Mouse (Mus musculus) monocyte, adult 2 months (primary cell): ENCODE measurements around the gene Txnrd2.
A peak's percentile ranks its signal among the peaks of the same experiment; 100 is the strongest.

Experiments used
- DNase-seq, 2 experiments: peaks; one replicate each; pipeline ENCODE4 v3.0.0; 2022; ENCODE audit warnings: low spot score in 2 of 2, low read depth in 1 of 2

Gene Txnrd2

DNA sequence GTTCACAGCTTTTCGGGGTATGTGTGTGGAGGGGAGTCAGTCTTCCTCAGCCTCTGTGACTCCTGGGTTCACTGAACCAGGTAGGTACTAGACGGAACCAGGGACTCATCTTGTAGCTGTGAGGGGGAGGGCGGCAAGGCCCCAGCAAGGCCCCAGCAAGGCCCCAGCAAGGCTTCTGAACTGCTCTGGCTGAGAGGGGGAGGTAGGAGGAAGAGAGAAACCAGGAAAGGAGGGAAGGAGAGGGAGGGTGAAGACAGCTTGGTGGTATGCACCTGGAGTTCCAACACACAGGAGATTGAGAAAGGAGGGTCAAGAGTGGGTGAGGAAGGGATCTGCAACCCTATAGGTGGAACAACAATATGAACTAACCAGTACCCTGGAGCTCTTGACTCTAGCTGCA is 9.3 kb upstream of the Txnrd2 start:
- DNase-seq, result no peak

DNA sequence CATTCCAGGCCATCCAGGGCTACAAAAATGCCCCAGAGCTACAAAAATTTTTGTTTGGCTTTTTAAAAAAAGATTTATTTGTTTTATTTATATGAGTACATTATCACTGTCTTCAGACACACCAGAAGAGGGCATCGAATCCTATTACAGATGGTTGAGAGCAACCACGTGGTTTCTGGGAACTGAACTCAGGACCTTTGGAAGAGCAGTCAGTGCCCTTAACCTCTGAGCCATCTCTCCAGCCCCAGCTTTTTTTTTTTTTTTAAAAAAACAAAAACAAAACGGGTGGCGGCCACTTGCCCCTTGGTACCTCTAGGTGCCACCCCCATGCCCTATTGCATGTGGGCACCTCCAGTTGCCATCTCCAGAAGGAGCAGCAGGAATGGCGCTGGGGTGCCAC is 8.7 kb upstream of the Txnrd2 start:
- no peak for DNase-seq

DNA sequence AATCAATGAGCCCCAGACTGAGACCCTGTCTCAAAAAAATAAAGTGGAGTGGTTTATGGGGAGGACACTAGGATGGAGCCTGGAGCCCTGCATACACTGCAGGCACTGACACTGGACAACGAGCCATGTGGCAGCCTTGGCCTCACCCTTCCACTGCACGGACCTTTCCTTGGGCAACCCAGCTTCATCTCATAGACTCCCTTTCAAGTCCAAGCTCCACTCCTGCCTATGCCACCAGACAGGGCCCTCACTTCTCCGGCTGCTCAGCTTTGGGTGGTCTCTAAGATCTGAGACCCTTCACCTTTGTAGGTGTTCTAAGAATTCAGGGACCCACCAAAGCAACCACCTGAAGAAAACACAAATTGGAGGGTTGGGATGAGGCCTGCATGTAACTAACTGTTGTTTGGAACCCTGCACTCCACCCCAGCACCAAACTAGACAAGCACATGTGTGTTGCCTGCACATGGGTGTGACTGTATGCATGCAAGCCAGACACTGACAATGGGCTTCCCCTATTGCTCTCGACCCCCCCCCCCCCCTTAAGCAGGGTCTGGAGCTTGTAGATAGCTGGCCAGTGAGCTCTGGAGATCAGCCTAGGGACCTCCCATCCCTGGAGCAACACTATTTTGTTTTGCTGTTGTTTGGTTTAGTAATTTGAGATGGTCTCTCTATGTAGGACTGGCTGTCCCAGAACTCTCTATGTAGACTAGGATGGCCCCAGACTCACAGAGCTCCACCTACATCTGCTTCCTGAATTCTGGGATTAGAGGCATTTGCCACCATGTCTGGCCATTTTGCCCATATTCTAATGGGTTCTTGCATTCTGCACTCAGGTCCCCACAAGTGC is 7.2 kb upstream of the Txnrd2 start:
- DNase-seq, result no peak

DNA sequence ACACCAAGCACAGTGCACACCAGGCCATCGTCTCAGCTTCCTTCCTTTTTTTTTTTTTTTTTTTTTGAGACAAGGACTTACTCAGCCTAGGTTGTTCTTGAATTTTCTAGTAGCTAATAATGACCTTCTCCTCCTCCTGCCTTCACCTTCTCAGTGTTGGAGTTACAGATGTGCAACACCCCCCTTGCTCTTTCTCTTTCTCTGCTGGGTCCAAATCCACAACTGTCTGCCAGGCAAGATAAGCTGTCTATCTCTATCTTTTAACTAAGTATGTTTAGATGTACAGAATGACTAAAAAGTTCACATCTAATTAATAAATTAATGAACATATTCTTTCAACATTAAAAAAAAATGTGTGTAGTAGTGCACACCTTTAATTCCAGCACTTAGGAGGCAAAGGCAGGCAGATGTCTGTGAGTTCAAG is 6.6 kb upstream of the Txnrd2 start:
- DNase-seq, result no peak

DNA sequence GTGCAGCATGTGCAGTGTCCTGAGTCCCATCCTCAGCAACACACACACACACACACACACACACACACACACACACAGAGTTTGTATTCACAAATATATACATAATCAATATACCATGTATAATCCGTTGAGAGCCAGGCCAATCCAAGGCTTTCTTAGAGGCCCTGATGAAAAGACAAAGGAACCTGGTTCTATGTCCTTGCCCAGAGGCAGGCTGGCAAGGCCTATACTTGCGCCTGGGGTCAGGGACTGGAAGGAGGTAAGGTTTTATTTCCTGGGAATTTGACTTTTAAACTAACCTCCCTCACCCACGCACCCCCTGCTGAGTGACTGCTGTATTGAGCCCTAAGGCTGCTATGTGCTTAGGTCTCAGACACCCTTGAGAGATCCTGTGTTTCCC is 5.6 kb upstream of the Txnrd2 start:
- no peak for DNase-seq

DNA sequence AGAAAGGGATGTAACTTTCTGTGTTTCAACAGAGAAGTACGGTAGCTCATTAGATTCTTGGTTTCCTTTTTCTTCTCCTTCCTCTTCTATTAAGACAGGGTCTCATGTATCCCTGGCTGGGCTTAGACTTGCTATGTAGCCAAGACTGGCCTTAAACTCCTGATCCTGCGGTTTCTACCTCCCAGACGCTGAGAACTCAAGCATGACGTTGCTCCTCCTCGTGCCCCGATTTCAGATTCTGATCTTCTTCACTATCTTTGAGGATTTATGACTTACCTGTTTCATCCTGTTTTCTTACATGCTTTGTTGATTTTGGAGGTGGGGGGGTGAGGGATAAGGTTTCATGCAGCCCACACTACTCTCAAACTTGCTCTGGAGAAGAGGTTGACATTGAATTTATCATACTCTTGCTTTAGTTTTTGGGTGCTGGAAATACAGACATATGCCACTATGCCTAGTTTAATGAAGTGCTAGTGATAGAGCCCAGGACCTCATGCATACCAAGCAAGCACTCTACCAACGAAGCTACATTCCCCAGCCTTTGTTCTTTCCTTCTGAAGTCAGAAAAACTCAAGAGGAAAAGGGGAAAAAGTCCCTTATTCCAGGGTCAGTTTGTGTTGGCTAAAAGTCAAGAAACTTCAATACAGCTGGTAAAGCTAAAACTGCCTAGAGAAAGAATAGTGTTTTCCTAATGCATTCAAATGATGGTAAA is 2.8 kb upstream of the Txnrd2 start:
- no peak for DNase-seq

DNA sequence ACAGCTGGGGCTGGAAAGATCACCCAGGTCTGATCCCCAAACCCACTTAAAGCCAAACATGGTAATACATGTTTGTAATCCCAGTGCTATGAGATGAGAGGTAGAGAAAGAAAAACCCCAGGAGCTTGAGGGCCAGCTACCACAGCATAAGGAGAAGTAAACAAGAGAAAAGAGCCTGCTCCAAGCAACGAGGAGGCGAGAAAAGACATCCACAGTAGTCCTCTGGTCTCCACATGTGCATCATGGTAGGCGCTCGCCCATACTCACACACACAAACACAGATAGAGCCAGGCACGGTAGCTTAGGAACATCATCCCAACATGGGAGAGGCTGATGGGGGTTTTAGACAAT is 2.3 kb upstream of the Txnrd2 start:
- no peak for DNase-seq

DNA sequence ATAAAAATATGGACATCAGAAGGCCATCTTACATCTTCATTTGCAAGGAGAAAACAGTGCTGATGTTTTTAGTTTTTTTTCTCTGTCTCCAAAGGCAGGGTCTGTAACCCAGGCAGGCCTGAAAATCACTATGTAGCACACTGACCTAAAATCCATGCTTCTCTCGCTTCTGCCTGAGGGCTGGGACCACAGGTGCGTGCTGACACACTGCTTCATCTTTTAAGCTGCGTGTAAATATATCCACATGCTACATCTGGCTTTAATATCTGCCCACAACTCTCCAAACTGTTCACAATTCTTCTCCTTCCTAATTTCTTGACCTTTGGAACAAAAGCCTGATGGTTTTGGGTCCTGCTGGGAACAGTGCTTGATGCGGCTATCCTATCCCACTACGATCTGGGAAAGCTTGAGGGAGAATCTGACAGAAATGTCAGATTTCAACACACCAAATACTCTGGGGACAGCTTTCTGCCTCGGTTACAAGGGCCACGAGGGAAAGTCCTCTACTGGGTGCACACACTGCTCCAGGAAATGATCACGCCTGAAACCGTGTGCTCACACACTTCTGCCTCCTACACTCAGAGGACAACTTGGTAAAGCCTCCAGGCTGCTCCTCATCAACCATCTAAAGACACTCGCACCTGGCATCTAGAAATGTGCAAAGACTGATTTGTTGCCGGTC is 1.7 kb upstream of the Txnrd2 start:
- DNase-seq, result no peak

DNA sequence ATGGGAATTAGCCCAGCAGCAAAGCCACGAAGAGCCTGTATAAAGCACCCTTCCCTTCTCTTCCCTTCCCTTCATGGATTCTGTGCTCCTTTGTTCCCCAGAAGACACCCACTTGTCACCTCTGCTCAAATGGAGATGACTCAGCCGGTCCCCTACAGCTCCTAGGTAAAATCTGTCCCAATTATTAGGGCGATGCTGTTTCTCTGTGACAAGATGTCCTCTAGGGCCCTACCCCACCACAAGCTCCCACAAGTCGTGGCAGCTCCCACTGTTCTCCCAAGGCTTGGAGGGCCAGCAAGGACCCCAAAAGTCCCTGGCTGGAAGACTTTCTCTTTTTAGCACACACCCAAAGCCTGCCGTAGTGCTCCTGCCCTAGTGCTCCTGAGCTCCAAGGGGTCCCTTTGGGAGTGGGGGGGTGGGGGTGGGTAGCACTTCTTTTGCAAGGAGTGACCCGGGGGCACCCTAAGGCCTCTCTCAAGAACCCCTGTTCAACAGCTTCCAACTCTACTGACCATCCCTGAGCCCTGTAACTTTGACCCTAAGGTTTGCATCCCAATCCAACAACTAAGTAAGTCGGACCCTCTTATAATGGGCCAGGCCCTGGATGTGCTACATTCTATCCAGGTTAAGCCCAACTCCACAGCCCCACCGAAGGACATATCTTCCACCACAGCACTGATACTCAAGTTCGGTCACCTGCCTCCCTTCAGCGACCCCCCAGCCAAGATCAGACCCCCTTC is 539 bp upstream of the Txnrd2 start:
- no peak for DNase-seq

DNA sequence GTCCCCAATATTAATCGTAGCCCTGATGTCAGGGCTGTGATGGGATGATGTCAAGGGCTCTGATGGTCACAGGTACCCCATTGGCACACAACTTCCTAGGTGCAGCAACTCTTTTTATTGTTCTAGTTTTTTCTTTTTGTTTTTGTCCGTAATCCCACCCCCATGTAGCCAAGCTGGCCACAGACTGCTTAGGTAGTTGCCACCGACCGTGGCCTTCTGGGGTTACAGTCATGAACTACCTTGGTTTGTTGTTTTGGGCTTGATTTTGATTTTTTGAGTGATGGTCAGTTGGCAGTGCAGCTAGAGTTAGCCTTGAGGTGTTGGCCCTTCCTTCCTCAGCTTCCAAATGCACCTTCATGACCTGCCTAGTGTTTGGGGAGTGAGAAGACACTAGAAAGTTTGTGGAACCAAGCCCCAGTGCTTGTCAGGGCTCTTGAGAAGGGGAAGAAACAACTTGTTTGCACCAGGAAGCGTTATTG is 657 bp downstream of the Txnrd2 start, which contains the start of gene Comt:
Gene Comt, minus strand, starts transcription at position 51 of the 479 bp plus-strand sequence.
- no peak for DNase-seq

DNA sequence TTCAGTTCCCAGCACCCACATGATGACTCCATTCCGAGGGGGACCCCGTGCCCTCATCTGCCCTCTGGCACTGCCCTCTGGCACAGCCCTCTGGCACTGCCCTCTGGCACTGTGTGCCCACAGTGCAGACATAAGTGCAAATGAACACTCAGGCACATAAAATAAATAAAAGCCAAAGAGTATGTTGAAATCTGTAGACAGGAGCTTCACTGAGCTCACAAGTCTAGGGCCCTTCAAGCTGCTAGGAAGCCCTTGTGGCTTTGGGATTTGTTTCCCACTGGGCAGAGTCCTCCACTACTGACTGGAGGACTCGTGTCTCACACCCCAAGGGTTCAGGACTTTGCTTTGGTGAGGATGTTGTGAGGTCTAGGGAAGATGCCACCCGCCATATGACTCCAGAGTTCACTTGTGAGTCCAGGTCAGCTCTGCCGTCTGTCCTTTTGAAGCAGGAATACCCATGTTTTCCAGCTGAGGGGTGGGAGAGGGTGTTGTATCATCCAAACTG is 1.9 kb downstream of the Txnrd2 start:
- DNase-seq, result no peak

DNA sequence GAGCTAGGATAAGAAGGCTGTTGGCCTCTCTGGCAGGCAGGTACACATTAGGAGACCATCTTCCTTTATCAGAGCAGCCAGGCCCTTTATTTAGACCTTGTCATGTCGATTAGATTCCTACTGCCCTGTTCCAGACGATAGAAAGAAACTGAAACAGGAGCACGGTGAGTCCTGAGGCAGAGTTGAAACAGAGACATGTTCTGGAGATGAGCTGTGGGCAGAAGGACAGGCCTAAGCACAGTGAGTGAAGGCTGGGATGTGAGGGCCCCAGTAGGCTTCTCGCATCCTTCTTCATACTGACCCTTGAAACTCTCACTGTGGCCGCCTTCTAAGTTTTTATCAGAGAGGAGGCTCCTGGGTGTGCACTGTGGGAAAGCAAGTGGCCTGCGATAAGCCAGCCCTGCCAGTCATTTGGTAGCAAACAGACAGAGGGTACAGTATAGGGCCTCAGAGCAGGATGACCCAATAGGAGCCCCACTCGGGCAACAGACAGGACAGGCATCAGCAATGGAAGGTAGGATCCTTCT is 2.4 kb downstream of the Txnrd2 start:
- no peak for DNase-seq

DNA sequence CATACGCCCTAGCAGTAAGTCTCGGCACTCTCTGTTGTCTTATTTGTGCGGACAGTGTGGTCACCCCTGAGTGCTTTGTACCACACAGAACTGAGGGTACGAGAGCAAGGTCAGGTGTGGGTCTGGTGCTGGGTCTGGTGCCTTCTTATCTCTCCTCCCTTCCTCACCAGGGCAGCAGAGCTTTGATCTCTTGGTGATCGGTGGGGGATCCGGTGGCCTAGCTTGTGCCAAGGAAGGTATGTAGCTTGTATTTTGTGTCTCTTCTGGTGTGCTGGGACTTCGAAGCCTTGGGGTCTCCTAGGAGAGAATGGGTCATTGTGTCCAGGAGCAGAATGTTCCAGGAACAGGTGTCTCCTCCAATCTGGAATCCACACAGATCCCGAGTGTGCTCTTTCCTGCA is 3.5 kb downstream of the Txnrd2 start:
- DNase-seq, result no peak

DNA sequence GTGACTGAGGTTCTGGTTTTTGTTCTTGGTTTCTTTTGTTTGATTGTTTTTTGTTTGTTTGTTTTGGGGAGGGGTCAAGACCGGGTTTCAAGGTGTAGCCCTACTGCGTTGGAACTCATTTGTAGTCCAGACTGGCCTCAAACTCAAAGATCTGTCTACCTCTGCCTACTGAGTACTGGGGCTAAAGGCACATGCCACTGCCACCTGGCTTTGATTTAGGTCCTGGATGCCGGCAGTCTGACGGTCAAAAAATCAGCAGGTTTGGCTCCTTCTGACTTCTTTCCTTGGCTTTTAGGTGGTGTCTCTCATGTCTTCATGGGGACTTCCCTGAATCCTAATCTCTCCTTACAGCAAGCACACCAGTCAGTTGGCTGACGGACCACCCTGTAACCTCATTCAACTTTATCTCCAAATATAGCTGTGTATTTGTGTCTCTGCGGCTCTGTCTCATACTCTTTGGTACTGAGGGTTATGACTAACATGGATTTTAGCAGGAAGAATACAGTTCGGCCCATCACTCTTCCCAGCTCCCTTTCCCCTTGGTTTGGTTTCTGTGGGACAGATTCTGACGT is 4.5 kb downstream of the Txnrd2 start:
- DNase-seq, result no peak

DNA sequence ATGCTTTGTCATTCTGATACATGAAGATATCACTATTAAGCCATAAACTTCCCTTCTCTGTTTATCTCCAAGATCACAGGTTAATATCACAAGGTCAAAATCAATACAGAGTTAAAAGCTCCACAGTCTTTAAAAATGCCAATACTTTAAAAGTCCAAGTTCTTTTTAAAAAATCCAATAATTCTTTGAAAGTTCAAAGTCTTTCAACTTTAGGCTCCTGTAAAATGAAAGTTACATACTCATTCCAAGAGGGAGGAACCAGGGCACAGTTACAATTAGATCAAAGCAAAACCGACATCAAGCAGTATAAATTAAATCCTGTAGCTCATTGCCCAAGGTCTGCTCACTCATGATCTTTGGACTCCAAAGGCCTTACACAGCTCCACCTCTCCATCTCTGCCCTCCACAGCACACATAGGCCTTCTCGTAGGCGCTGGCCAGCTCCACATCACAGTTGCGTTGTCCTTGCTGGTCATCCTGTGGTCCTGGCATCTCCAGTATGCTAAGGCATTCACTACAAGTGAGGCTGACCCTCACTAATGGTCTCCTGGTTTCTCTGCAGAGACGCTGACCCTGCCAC is 7.2 kb downstream of the Txnrd2 start:
- no peak for DNase-seq

DNA sequence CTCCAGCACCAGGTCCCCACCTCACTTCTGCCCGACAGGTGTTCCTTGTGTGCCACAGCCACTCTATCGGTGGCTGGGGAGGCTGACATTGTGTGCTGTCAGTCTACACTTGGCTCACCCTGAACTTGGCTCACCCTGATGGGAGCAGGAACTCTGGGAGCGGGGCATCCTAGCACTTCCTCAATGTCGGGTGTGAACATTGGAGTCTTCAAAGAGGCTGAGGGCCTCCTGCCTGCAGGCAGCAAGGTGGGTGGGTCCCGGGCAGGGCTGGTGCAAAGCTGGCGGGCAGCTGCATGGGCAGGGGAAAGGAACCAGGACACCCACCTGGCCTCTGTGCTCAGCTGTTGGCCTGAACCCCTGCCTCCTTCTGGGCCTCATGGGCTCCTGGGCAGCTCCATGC is 9.9 kb downstream of the Txnrd2 start:
- no peak for DNase-seq

DNA sequence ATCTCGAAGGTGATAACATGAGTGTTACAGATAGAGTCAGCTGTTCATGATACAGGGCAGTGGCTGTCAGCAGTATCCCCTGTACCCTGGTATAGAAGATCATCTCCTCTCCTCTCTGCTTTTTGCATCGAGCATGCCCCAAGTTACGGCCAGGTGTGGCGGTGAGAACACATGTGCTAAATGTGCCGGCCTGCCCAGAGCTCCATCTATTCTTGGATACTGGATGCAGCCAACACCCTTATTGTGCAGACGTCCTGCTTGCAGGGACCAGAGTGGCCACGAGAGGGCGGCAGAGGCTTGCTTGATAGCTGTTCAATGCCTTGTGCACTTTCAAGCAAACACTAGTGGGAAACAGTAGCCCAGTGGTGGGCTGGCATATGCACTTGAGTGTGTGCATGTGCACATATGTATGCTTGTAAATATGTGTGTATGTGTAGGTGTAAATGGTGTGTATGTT is 17.2 kb downstream of the Txnrd2 start:
- peak; percentile 48 to 72 for DNase-seq

DNA sequence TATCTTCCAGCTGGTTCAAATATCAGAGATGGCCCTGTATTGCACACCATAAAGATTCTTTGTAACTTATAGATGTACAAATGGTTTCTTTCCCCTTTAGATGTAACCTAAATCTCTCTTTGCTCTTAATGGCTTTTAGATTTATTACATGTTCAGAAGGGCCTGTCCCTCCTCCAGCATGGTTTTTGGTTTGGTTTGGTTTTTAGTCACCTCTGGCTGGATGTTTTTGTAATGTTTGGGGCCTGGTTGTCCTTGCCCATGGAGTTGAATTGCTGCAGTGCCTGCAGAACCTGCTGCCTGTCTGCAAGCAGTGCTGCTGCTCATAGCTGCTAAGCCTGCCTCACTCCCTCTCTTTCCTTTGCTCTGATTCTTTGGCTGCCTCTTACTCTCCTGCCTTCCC is 21.1 kb downstream of the Txnrd2 start:
- DNase-seq, result no peak

DNA sequence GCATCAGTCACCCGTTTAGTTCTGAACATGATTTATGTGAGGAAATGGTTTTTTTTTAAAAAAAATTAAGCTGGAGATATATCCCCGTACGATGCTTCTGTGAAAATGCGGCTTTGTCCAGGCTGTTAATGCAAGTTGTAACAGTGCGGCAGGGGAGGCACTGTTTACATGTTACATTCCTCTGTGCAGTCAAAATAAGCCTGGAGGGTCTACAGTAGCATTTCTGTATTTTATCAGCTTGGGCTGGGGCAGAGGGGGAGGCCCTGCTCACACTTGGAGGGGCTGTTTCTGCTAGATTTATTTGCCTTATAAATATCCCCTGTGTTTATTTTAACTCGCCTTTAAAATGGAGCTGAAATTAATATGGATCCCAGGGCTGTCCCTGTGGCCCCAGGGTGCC is 21.9 kb downstream of the Txnrd2 start:
- DNase-seq, result no peak

DNA sequence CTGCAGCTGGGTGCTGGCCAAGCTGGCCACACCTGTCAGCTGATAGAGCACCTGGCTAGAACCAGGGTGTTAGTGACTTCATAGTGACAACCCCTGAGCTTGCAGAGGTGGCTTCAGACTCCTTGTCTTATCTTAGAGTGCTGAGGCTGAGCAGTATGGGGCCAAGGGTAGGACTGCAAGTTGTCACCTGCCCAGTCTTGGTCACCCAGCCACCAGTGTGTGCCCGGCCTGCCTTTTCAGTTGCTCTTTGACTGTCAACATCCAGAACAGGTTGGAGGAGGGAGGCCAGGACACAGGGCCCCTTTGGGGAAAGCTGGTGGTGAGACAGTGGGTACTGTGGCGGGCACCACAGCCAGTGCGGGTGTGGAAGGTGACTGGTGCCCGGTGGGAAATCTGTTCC is 22.8 kb downstream of the Txnrd2 start:
- no peak for DNase-seq
